Mouse (Mus musculus) urinary bladder, postnatal 14 days (tissue): Measurements from ENCODE around the gene Inpp5b.
A peak's percentile ranks its signal among the peaks of the same experiment; 100 is the strongest.
"Not testable (repeated sequence)": the region's sequence is repeated elsewhere in the genome, so short reads cannot be mapped to it uniquely, and the experiment has no call there.

Source experiments
- DNase-seq: peaks from one replicate; pipeline ENCODE4 v3.0.0; 2021; ENCODE audit warnings: low spot score

Gene Inpp5b

GRCm38 (mm10) chr4:124741376-124742343 lies at the start of gene Inpp5b:
TSS of gene Inpp5b (plus strand) at chr4:124741850.
- peak; percentile 82 for DNase-seq

GRCm38 (mm10) chr4:124692416-124692861 lies 49.2 kb upstream of the Inpp5b start:
- no peak for DNase-seq

GRCm38 (mm10) chr4:124693135-124693894 lies 48.3 kb upstream of the Inpp5b start, which contains the start of gene Utp11:
TSS of gene Utp11 (minus strand) at chr4:124693600.
- peak; percentile 87 for DNase-seq

GRCm38 (mm10) chr4:124694572-124694971 lies 47.1 kb upstream of the Inpp5b start:
- DNase-seq = no peak

- no peak for DNase-seq
These were observed 45.7 kb upstream of the Inpp5b start for GRCm38 (mm10) chr4:124695786-124696516.

- no peak for DNase-seq
These were observed 41.9 kb upstream of the Inpp5b start for GRCm38 (mm10) chr4:124699791-124700190.

GRCm38 (mm10) chr4:124700248-124700971 lies 41.2 kb upstream of the Inpp5b start, which contains the start of gene Fhl3:
TSS of gene Fhl3 (plus strand) at chr4:124700701.
- DNase-seq = peak; percentile 58

- DNase-seq = no peak
These were observed 40.4 kb upstream of the Inpp5b start for GRCm38 (mm10) chr4:124701052-124701845.

- no peak for DNase-seq
These were observed 39.7 kb upstream of the Inpp5b start for GRCm38 (mm10) chr4:124701916-124702315.

- DNase-seq = no peak
These were observed 38.2 kb upstream of the Inpp5b start for GRCm38 (mm10) chr4:124703406-124703805.

- no peak for DNase-seq
These were observed 37.5 kb upstream of the Inpp5b start for GRCm38 (mm10) chr4:124703881-124704796.

- no peak for DNase-seq
These were observed 36.7 kb upstream of the Inpp5b start for GRCm38 (mm10) chr4:124704797-124705474.

GRCm38 (mm10) chr4:124705661-124706269 lies 35.9 kb upstream of the Inpp5b start:
- DNase-seq = no peak

GRCm38 (mm10) chr4:124707381-124708199 lies 34.1 kb upstream of the Inpp5b start:
- not testable (repeated sequence) for DNase-seq

GRCm38 (mm10) chr4:124708200-124708517 lies 33.5 kb upstream of the Inpp5b start:
- DNase-seq = not testable (repeated sequence)

- peak; percentile 92 for DNase-seq
These were observed 32.9 kb upstream of the Inpp5b start for GRCm38 (mm10) chr4:124708518-124709477.
